Mouse (Mus musculus): ENCODE data around the gene Epb42.
"Not testable (repeated sequence)": the region's sequence is repeated elsewhere in the genome, so short reads cannot be mapped to it uniquely, and the experiment has no call there.

The Epb42 gene

GRCm38 (mm10) chr2:121007925-121008663, 28.8 kb downstream of the Epb42 start, which contains the start of gene Ccndbp1:
TSS of gene Ccndbp1 (plus strand) at chr2:121008403.
- DNase-seq (ENCODE audit: low spot score in 2 of 2): peak; percentile 71 to 80

- no peak for DNase-seq (ENCODE audit: low spot score in 2 of 2)
These were observed 29.9 kb downstream of the Epb42 start for GRCm38 (mm10) chr2:121006986-121007385.

- DNase-seq (ENCODE audit: low spot score in 2 of 2): no peak
These were observed 32.7 kb downstream of the Epb42 start for GRCm38 (mm10) chr2:121004018-121004811.

- DNase-seq (ENCODE audit: low spot score in 2 of 2): no peak
These were observed 33.3 kb downstream of the Epb42 start for GRCm38 (mm10) chr2:121003586-121003985.

GRCm38 (mm10) chr2:120998863-120999262, 38.0 kb downstream of the Epb42 start:
- DNase-seq (ENCODE audit: low spot score in 2 of 2): no peak

GRCm38 (mm10) chr2:120996607-120997006, 40.3 kb downstream of the Epb42 start:
- not testable (repeated sequence) for DNase-seq (ENCODE audit: low spot score in 2 of 2)

GRCm38 (mm10) chr2:120991196-120991595, 45.7 kb downstream of the Epb42 start:
- no peak for DNase-seq (ENCODE audit: low spot score in 2 of 2)

- no peak for DNase-seq (ENCODE audit: low spot score in 2 of 2)
These were observed 51.6 kb downstream of the Epb42 start for GRCm38 (mm10) chr2:120985241-120985640.

- no peak for DNase-seq (ENCODE audit: low spot score in 2 of 2)
These were observed 53.3 kb downstream of the Epb42 start for GRCm38 (mm10) chr2:120983611-120984010.

GRCm38 (mm10) chr2:120980861-120981260, 56.0 kb downstream of the Epb42 start:
- no peak for DNase-seq (ENCODE audit: low spot score in 2 of 2)

- no peak for DNase-seq (ENCODE audit: low spot score in 2 of 2)
These were observed 57.1 kb downstream of the Epb42 start for GRCm38 (mm10) chr2:120979819-120980218.

GRCm38 (mm10) chr2:120978693-120979037, 58.2 kb downstream of the Epb42 start:
- DNase-seq (ENCODE audit: low spot score in 2 of 2): no peak

- no peak for DNase-seq (ENCODE audit: low spot score in 2 of 2)
These were observed 58.8 kb downstream of the Epb42 start for GRCm38 (mm10) chr2:120977926-120978692.

GRCm38 (mm10) chr2:120976990-120977925, 59.6 kb downstream of the Epb42 start, which contains the start of gene Tmem62:
TSS of gene Tmem62 (plus strand) at chr2:120977017.
- peak; percentile 18 to 56 for DNase-seq (ENCODE audit: low spot score in 2 of 2)

- no peak for DNase-seq (ENCODE audit: low spot score in 2 of 2)
These were observed 60.6 kb downstream of the Epb42 start for GRCm38 (mm10) chr2:120976308-120976707.

GRCm38 (mm10) chr2:120972964-120973363, 63.9 kb downstream of the Epb42 start:
- no peak for DNase-seq (ENCODE audit: low spot score in 2 of 2)

GRCm38 (mm10) chr2:120972257-120972656, 64.6 kb downstream of the Epb42 start:
- not testable (repeated sequence) for DNase-seq (ENCODE audit: low spot score in 2 of 2)

- no peak for DNase-seq (ENCODE audit: low spot score in 2 of 2)
These were observed 65.1 kb downstream of the Epb42 start for GRCm38 (mm10) chr2:120971766-120972165.

- DNase-seq (ENCODE audit: low spot score in 2 of 2): peak; percentile 75 to 84
These were observed 66.3 kb downstream of the Epb42 start, which contains the start of gene Ubr1 for GRCm38 (mm10) chr2:120970559-120971080. TSS of gene Ubr1 (minus strand) at chr2:120970715.

GRCm38 (mm10) chr2:120970045-120970539, 66.8 kb downstream of the Epb42 start:
- DNase-seq (ENCODE audit: low spot score in 2 of 2): peak in 1 of 2 experiments; percentile 16
